Mouse (Mus musculus) hindbrain, embryonic 11.5 days (tissue): ENCODE measurements at regions not wholly inside any gene's neighbourhood (a gene's known extent, or its start where the extent isn't known, plus 50 kb on each side); places are given as distances from the start of the nearest gene placed in this dataset.
A peak's percentile ranks its signal among the peaks of the same experiment; 100 is the strongest.

ENCODE experiments used
- ATAC-seq: fragments of 200-750 bp; cut with Nextera tagmentation; 2 replicates; pipeline ENCODE4 v1.8.0; 2017; ENCODE audit warnings: mild to moderate bottlenecking, moderate TSS enrichment, moderate library complexity; ENCODE audit not compliant: low FRiP score
- DNase-seq: peaks from one replicate; pipeline ENCODE4 v3.0.0-alpha.2; 2015; ENCODE audit warnings: low spot score
- H3K27ac ChIP-seq: fragments of 300-500 bp; sonication (generic); 2 replicates; pipeline ENCODE4 v1.5.1; 2014; ENCODE audit warnings: mild to moderate bottlenecking, low read depth, low read length
- H3K27me3 ChIP-seq: fragments of 300-500 bp; sonication (generic); 2 replicates; pipeline ENCODE4 v1.6.1; 2014; ENCODE audit warnings: mild to moderate bottlenecking, low read length, moderate library complexity, mixed read lengths; ENCODE audit not compliant: control insufficient read depth, insufficient read depth
- H3K36me3 ChIP-seq: fragments of 300-500 bp; sonication (generic); 2 replicates; pipeline ENCODE4 v1.6.1; 2014; ENCODE audit warnings: mild to moderate bottlenecking, low read length, moderate library complexity, mixed read lengths; ENCODE audit not compliant: control insufficient read depth, insufficient read depth
- H3K4me1 ChIP-seq: fragments of 300-500 bp; sonication (generic); replicated peaks from 2 replicates; pipeline ENCODE4 v1.6.1; 2014; ENCODE audit warnings: low read length, mixed read lengths; ENCODE audit not compliant: control insufficient read depth, insufficient read depth
- H3K4me2 ChIP-seq: fragments of 300-500 bp; sonication (generic); replicated peaks from 2 replicates; pipeline ENCODE4 v1.6.1; 2014; ENCODE audit warnings: mild to moderate bottlenecking, low read depth, low read length
- H3K4me3 ChIP-seq: fragments of 300-500 bp; sonication (generic); 2 replicates; pipeline ENCODE4 v1.5.1; 2014; ENCODE audit warnings: low read depth, low read length
- H3K9ac ChIP-seq: fragments of 300-500 bp; sonication (generic); 2 replicates; pipeline ENCODE4 v1.6.1; 2014; ENCODE audit warnings: low read depth, low read length
- H3K9me3 ChIP-seq: fragments of 300-500 bp; sonication (generic); 2 replicates; pipeline ENCODE4 v1.6.1; 2016; ENCODE audit warnings: low read length; ENCODE audit not compliant: control insufficient read depth
- whole genome bisulfite sequencing: fragments of 180-500 bp; shearing (Covaris S2); extraction: QIAGEN DNeasy Blood & Tissue Kit; methylation state at CpG from one replicate; pipeline ENCODE4 v1.1.7; 2014; 5-methylcytosine and 5-hydroxymethylcytosine counted together

DNA sequence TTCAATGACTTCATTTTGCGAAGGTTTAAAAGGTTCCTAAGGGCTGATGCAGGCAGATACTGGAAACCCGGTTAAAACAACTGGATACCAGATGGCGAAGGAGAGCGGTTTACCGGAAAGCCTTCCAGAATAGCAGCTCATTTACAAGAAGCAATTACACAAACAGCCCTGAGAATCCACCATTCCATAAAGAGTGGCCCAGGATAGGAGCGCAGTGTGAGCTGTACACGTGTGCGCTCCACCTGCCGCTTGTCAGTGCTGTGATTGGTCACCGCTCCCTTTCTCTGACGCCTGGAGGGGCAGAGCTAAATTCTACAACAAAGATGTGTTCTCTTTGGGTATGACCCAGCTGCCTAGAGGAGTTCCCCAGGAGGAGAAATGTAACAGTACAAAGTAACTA is 249.5 kb upstream of the Runx1 start:
- Histone ChIP-seq H3K9ac (no peak overlapping the region), H3K4me1 (no peaks in the 10 kb centered on the region), H3K9me3 (no peaks in the 10 kb centered on the region), H3K4me3 (no peak overlapping the region), H3K36me3 (no peaks in the 10 kb centered on the region), H3K4me2 (no peak overlapping the region), H3K27ac (no peak overlapping the region), H3K27me3 (no peaks in the 10 kb centered on the region)
- DNase-seq = no peak
- no peak for ATAC-seq
- WGBS = 87% methylated on average over 11 of the region's 11 CpGs

DNA sequence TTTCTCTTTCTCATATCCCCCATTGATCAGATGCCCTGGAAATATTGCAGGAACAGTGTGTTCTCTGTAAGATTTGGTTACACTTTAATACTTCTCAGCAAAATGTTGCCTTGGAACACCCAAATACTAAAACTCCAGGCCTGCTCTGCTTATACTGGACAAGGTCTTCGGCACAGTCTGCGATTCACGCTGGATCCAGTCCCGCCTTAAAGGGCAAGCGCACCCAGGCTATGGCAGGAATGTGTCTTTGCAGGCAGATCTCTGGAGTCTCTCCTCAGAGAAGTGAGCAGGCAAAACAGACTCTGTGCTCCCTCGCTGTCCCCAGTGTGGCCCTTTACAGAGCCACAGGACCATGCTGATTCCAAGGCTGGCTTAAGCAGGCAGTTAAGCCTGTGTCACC is 246.2 kb upstream of the Runx1 start:
- 70% methylated on average over 6 of the region's 6 CpGs for WGBS
- Histone ChIP-seq H3K27me3 (no peaks in the 10 kb centered on the region), H3K9me3 (no peaks in the 10 kb centered on the region), H3K4me1 (no peaks in the 10 kb centered on the region), H3K27ac (no peak overlapping the region), H3K4me3 (no peak overlapping the region), H3K9ac (no peak overlapping the region), H3K36me3 (no peaks in the 10 kb centered on the region), H3K4me2 (no peak overlapping the region)
- DNase-seq = peak; percentile 19
- ATAC-seq = no peak

DNA sequence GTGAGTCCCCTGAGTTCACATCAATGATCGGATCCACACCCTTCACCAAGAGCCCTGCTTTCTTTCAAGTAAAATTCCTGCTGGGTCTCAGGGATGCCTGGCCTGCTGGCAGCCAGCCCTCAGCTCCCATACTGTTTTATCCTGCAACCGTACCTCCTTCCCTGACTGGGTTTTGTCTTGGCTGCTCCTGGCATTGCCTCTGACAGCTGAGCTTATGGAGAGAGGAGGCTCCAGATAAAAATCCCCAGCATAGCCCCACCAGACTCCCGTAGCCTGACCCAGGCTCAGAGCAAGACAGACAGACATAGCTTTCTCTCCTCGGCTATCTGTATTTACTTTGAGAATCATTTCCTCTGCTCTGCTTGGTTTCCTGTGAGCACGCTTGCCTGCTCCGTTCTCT is 245.8 kb upstream of the Runx1 start:
- no peak overlapping the region for H3K4me2 ChIP-seq
- no peaks in the 10 kb centered on the region for H3K9me3 ChIP-seq
- H3K4me3 ChIP-seq = no peak overlapping the region
- ATAC-seq (no peak), DNase-seq (no peak)
- no peak overlapping the region for H3K9ac ChIP-seq
- no peaks in the 10 kb centered on the region for H3K4me1 ChIP-seq
- H3K27me3 ChIP-seq = no peaks in the 10 kb centered on the region
- H3K36me3 ChIP-seq = no peaks in the 10 kb centered on the region
- H3K27ac ChIP-seq = no peak overlapping the region
- 78% methylated on average over 6 of the region's 6 CpGs for WGBS

DNA sequence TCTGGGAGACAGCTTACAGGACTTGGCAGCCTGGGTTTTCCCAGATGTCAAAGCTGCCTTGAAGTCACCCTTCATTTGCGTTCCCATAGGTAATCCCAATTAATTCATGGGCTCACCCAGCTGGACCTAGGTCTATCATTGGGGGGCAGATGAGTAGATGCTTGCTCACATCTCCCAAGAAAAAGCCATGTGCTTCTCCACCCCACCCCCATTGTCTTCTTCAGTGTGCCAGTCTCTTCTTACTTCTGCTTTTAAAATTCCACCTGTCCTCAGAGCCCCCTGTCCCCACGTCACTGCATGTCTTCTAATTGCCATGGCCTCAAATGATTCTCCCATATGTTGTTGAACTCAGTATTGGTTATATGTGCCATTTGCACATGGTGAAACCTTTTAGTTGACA is 240.9 kb upstream of the Runx1 start:
- Histone ChIP-seq H3K4me3 (no peak overlapping the region), H3K4me2 (no peak overlapping the region), H3K27me3 (no peaks in the 10 kb centered on the region), H3K4me1 (no peaks in the 10 kb centered on the region), H3K27ac (no peak overlapping the region), H3K36me3 (no peaks in the 10 kb centered on the region), H3K9me3 (no peaks in the 10 kb centered on the region), H3K9ac (no peak overlapping the region)
- DNase-seq = no peak
- 91% methylated on average over 2 of the region's 2 CpGs for WGBS
- no peak for ATAC-seq

GRCm38 (mm10) chr16:93061475-93062179 is 235.7 kb upstream of the Runx1 start:
- WGBS = 86% methylated on average over 4 of the region's 4 CpGs
- H3K4me2 ChIP-seq = no peak overlapping the region
- ATAC-seq = no peak
- H3K9me3 ChIP-seq = no peaks in the 10 kb centered on the region
- H3K27ac ChIP-seq = no peak overlapping the region
- H3K27me3 ChIP-seq = no peaks in the 10 kb centered on the region
- no peaks in the 10 kb centered on the region for H3K36me3 ChIP-seq
- no peaks in the 10 kb centered on the region for H3K4me1 ChIP-seq
- DNase-seq = no peak
- no peak overlapping the region for H3K4me3 ChIP-seq
- no peak overlapping the region for H3K9ac ChIP-seq

DNA sequence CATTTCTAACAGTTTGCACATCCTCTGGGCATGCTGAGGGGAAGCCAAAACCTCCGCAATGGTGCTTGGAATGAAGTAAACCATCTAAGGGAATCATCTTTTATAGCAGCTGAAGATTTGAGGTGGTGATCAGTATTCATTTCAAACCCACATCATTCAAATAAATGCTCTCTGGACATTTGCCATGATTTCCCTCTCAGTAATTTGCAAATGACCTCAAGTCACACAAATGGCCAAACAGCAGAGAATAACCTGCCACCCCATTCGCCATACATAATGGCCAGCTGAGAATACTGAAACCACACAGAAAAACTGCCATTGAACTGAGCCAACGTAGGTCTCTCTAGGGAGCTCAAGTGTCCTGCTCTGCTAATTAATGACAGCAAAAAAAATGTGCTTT is 230.3 kb upstream of the Runx1 start:
- ATAC-seq (no peak), DNase-seq (no peak)
- Histone ChIP-seq H3K27me3 (no peaks in the 10 kb centered on the region), H3K9me3 (no peaks in the 10 kb centered on the region), H3K9ac (no peak overlapping the region), H3K36me3 (no peaks in the 10 kb centered on the region), H3K27ac (no peak overlapping the region), H3K4me3 (no peak overlapping the region), H3K4me2 (no peak overlapping the region), H3K4me1 (no peaks in the 10 kb centered on the region)
- WGBS = 72% methylated on average over 3 of the region's 3 CpGs

DNA sequence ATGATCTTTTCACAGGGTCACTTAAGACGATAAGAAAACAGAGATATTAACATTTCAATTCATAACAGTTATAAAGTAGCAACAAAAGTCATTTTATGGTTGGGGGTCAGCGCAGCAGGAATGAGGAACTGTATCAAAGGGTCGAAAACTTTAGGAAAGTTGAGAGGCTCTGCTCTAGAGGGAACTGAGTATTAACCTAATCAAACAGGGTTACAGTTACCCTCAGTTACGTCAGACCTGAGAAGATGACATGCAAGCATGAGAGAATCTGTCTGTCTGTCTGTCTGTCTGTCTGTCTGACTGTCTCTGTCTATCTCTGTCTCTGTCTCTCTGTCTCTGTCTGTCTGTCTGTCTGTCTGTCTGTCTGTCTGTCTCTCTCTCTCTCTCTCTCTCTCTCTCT is 229.6 kb upstream of the Runx1 start:
- Histone ChIP-seq H3K27me3 (no peaks in the 10 kb centered on the region), H3K4me2 (no peak overlapping the region), H3K36me3 (no peaks in the 10 kb centered on the region), H3K4me1 (no peaks in the 10 kb centered on the region), H3K9ac (no peak overlapping the region), H3K27ac (no peak overlapping the region), H3K4me3 (no peak overlapping the region), H3K9me3 (no peaks in the 10 kb centered on the region)
- no peak for DNase-seq
- 88% methylated on average over 4 of the region's 4 CpGs for WGBS
- ATAC-seq = no peak

DNA sequence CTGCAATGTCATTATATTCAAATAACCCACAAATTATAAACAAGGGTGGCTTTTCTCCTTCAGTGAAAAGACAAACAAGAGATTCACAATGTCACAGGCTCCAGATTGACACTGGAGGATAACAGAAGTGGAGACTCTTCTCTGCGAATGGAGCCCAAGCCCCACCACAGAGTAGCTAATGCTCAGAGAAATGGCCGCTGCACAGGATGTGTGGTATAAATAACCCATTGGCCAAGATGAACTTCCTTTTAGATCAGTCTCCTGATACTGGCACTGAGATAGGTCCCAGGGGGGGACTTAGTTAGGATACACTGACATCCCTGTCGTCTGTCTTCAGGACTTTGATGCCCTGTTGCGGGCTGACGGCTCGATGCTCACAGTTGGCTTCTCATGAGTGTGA is 225.3 kb upstream of the Runx1 start:
- no peaks in the 10 kb centered on the region for H3K9me3 ChIP-seq
- H3K36me3 ChIP-seq = no peaks in the 10 kb centered on the region
- no peak overlapping the region for H3K27ac ChIP-seq
- no peak for ATAC-seq
- H3K27me3 ChIP-seq = no peaks in the 10 kb centered on the region
- no peak overlapping the region for H3K9ac ChIP-seq
- 82% methylated on average over 6 of the region's 6 CpGs for WGBS
- no peak for DNase-seq
- H3K4me2 ChIP-seq = no peak overlapping the region
- no peak overlapping the region for H3K4me3 ChIP-seq
- H3K4me1 ChIP-seq = no peaks in the 10 kb centered on the region

- H3K36me3 ChIP-seq = no peaks in the 10 kb centered on the region
- H3K9me3 ChIP-seq = no peaks in the 10 kb centered on the region
- no peaks in the 10 kb centered on the region for H3K4me1 ChIP-seq
- ATAC-seq = no peak
- 86% methylated on average over 9 of the region's 9 CpGs for WGBS
- H3K27ac ChIP-seq = no peak overlapping the region
- no peak overlapping the region for H3K9ac ChIP-seq
- H3K4me2 ChIP-seq = no peak overlapping the region
- no peak for DNase-seq
- H3K4me3 ChIP-seq = no peak overlapping the region
- H3K27me3 ChIP-seq = no peaks in the 10 kb centered on the region
These were observed 222.5 kb upstream of the Runx1 start for GRCm38 (mm10) chr16:93048418-93048932.
